ENCODE assay signal across 24 mouse cellular contexts in the genomic region with DNA sequence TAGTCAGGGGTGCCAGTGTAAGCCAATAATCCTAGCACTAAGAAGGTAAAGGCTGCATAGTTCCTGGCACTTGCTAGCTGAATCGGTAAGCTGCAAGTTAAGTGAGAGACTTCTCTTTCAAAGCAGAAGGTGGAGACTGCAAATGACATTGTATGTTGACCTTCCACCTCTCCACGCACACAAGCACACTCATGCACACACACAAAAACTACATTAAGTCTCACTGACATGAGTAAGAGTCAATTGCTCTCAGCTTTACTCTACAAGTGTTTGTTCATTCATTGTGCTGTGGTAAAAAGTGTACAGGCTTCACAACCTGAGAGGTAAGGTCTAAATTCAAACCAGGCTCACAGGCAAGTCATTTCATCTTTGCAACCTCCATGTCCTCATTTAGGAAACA. TPM values are rescaled to one million over a fixed set of nuclear protein-coding genes. Genes with fewer than 3 reads are reported as not detected.
DNase-seq lines count a peak whose midpoint lies in the region; ATAC-seq lines count a peak whose summit lies in the region.
"Had no signal": no experiment of that assay in that cellular context is flagged by ENCODE, and none has a peak within 500 bp of the region (broad histone marks: within the 10 kb centered on the region; RNA-seq: fewer than 3 reads in every experiment).

No protein-coding gene starts in this region.

- no peaks in the 10 kb centered on the region; the same call in 1 of the 2 replicates for H3K36me3 ChIP-seq in forebrain, embryonic 11.5 days (ENCODE audit: control insufficient read depth, insufficient read depth, low read length)
- peaks cover 22% of the 10 kb centered on the region; the same call in 1 of the 2 replicates for H3K36me3 ChIP-seq in forebrain, embryonic 12.5 days (replicated peaks)
- H3K36me3 ChIP-seq in lung, embryonic 16.5 days (ENCODE audit: control insufficient read depth, insufficient read depth, low read length), result peaks cover 4% of the 10 kb centered on the region; the same call in 1 of the 2 replicates
- H3K36me3 ChIP-seq: forebrain, embryonic 15.5 days had no signal

- no peak overlapping the region for H3K27ac ChIP-seq in forebrain, embryonic 11.5 days (ENCODE audit: low read depth, low read length)
- no peak overlapping the region for H3K27ac ChIP-seq in forebrain, embryonic 12.5 days
- no peak overlapping the region for H3K27ac ChIP-seq in lung, embryonic 16.5 days (ENCODE audit: low read length)
- H3K27ac ChIP-seq: embryonic facial prominence, embryonic 10.5 days; embryonic facial prominence, embryonic 12.5 days; forebrain, embryonic 13.5 days; forebrain, embryonic 15.5 days had no signal

- no peak overlapping the region for H3K4me3 ChIP-seq in forebrain, embryonic 11.5 days (ENCODE audit: low read depth, low read length)
- H3K4me3 ChIP-seq in forebrain, embryonic 12.5 days (replicated peaks), result no peak overlapping the region
- no peak overlapping the region for H3K4me3 ChIP-seq in lung, embryonic 16.5 days (ENCODE audit: low read length)
- H3K4me3 ChIP-seq: embryonic facial prominence, embryonic 10.5 days; embryonic facial prominence, embryonic 12.5 days; forebrain, embryonic 13.5 days; forebrain, embryonic 15.5 days had no signal

- DNase-seq in forebrain, embryonic 11.5 days (ENCODE audit: low spot score), result peak; percentile 0
- no peak for DNase-seq in lung, postnatal 25 days (ENCODE audit: low spot score)
- peak; percentile 21 for DNase-seq in lung, postnatal 36 days
- no peak for DNase-seq in lung, postnatal 4 days
- DNase-seq: adrenal gland, adult 8-10 months; adrenal gland, postnatal 14 days; adrenal gland, postnatal 36 days; B cell, adult 2 months; cerebellum, adult 11-12 months; cerebellum, adult 2 months; cerebellum, adult 9-10 months; cerebellum, postnatal 10 days; cerebellum, postnatal 25 days; forebrain, postnatal 0 days had no signal

- no peaks in the 10 kb centered on the region for H3K27me3 ChIP-seq in forebrain, embryonic 11.5 days (ENCODE audit: control insufficient read depth, insufficient read depth, low read length)
- H3K27me3 ChIP-seq in forebrain, embryonic 12.5 days, result no peaks in the 10 kb centered on the region
- no peaks in the 10 kb centered on the region for H3K27me3 ChIP-seq in lung, embryonic 16.5 days (ENCODE audit: control insufficient read depth, insufficient read depth, low read depth, low read length)
- H3K27me3 ChIP-seq: CH12.LX; embryonic facial prominence, embryonic 12.5 days; forebrain, embryonic 13.5 days; forebrain, embryonic 15.5 days; Patski had no signal

- no peaks in the 10 kb centered on the region for H3K9me3 ChIP-seq in forebrain, embryonic 11.5 days (ENCODE audit: control insufficient read depth, low read length)
- no peaks in the 10 kb centered on the region for H3K9me3 ChIP-seq in forebrain, embryonic 12.5 days
- H3K9me3 ChIP-seq in lung, embryonic 16.5 days (ENCODE audit: control insufficient read depth, low read length), result no peaks in the 10 kb centered on the region
- H3K9me3 ChIP-seq: embryonic facial prominence, embryonic 10.5 days; embryonic facial prominence, embryonic 12.5 days; forebrain, embryonic 13.5 days; forebrain, embryonic 15.5 days had no signal

- ATAC-seq in forebrain, embryonic 11.5 days (replicated peaks; ENCODE audit: low FRiP score), result no peak
- ATAC-seq in forebrain, embryonic 12.5 days (ENCODE audit: low FRiP score), result no peak
- ATAC-seq in lung, embryonic 16.5 days (ENCODE audit: low read depth), result 0 out of 2 replicates have a peak, but pooled peaks have one; percentile 16
- ATAC-seq: activated CD4-positive, CD25-positive, alpha-beta regulatory T cell, adult 4 months; CD4-positive, CD25-positive, alpha-beta regulatory T cell, adult 4 months; forebrain, embryonic 13.5 days; forebrain, embryonic 15.5 days; forebrain, postnatal 0 days; Patski had no signal

- no peak overlapping the region for H3K9ac ChIP-seq in forebrain, embryonic 11.5 days (ENCODE audit: low read length)
- H3K9ac ChIP-seq in forebrain, embryonic 12.5 days, result no peak overlapping the region
- H3K9ac ChIP-seq in lung, embryonic 16.5 days (ENCODE audit: low read length), result no peak overlapping the region
- H3K9ac ChIP-seq: embryonic facial prominence, embryonic 12.5 days; forebrain, embryonic 13.5 days; forebrain, embryonic 15.5 days; forebrain, postnatal 0 days had no signal

- 94% methylated on average over 2 of the region's 2 CpGs for WGBS in forebrain, embryonic 11.5 days
- WGBS in forebrain, embryonic 12.5 days, result 86% methylated on average over 2 of the region's 2 CpGs
- 67% methylated on average over 2 of the region's 2 CpGs for WGBS in lung, embryonic 16.5 days

- no peaks in the 10 kb centered on the region for H3K4me1 ChIP-seq in forebrain, embryonic 11.5 days (replicated peaks; ENCODE audit: control insufficient read depth, insufficient read depth, low read length)
- no peaks in the 10 kb centered on the region for H3K4me1 ChIP-seq in forebrain, embryonic 12.5 days
- H3K4me1 ChIP-seq in lung, embryonic 16.5 days (replicated peaks; ENCODE audit: control insufficient read depth, insufficient read depth, low read length), result peaks cover 4% of the 10 kb centered on the region; the same call in 1 of the 2 replicates
- H3K4me1 ChIP-seq: embryonic facial prominence, embryonic 10.5 days had no signal

- no peak overlapping the region for H3K4me2 ChIP-seq in forebrain, embryonic 11.5 days (ENCODE audit: low read depth, low read length, severe bottlenecking)
- H3K4me2 ChIP-seq in forebrain, embryonic 12.5 days, result no peak overlapping the region
- H3K4me2 ChIP-seq in lung, embryonic 16.5 days (ENCODE audit: low read depth, low read length), result no peak overlapping the region
- H3K4me2 ChIP-seq: embryonic facial prominence, embryonic 12.5 days; forebrain, embryonic 13.5 days; forebrain, embryonic 15.5 days had no signal

RNA-seq across cellular contexts. Expression of a gene that starts 15.5 kb away (rescaled TPM):
- 25.6 and 26.1 TPM in 2 replicates for polyA plus RNA-seq in forebrain, embryonic 11.5 days (2014; fragmentation: Nextera tagmentation; extraction: Ambion mirVana)
- polyA plus RNA-seq in forebrain, embryonic 12.5 days (2016; fragmentation: Nextera tagmentation; extraction: Ambion mirVana), result 28.5 and 29.2 TPM in 2 replicates
- polyA plus RNA-seq in lung, embryonic 16.5 days (2015; fragmentation: Nextera tagmentation; extraction: Ambion mirVana), result 16.2 and 21.9 TPM in 2 replicates

Comparison
In these comparisons a context has a peak if more than half of its experiments do, and no peak if none do; other contexts are left out.
1. DNase-seq: peak in forebrain, embryonic 11.5 days (single experiment) and lung, postnatal 36 days (single experiment); none in lung, postnatal 25 days (single experiment) and lung, postnatal 4 days (0 of 2).